8 mouse cellular contexts compared by ENCODE assay signal in the genomic region with DNA sequence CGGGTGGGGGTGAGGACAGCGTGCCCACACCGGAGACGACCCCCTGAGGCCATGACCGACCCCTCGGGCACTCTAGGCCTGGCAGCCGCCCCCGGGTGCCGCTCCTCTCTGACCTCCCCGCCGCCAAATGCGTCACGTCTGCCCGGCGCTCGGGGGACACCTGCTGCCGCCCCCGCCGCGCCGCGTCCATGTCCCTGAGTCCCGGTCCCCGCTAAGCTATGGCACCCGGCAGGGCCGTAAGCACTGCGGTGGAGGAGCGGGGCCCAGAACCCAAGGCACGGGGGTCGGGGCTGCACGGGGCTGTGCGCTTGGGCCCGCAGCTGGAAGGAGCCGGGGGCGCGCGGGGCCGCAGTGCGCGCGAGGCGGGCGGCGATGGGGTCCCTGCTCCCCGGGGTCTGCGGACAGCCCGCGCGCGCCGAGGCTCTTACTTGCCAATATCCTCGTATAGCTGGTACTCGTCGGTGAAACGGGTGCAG. TPM values are rescaled to one million over a fixed set of nuclear protein-coding genes. Genes with fewer than 3 reads are reported as not detected.
DNase-seq lines count a peak whose midpoint lies in the region; ATAC-seq and TF ChIP-seq lines count a peak whose summit lies in the region.

No protein-coding gene starts in this region.

- peak overlapping the region; percentile 56 for H3K9ac ChIP-seq in heart, embryonic 12.5 days
- peak overlapping the region; percentile 80 for H3K9ac ChIP-seq in ES-E14 (ENCODE audit: insufficient read depth, low read depth, low read length, poor library complexity, severe bottlenecking)
- peak overlapping the region; percentile 37 for H3K9ac ChIP-seq in intestine, embryonic 15.5 days
- peak overlapping the region; percentile 87 for H3K9ac ChIP-seq in neural tube, embryonic 15.5 days (replicated peaks)

- H3K27me3 ChIP-seq in heart, embryonic 12.5 days (replicated peaks): peaks cover 96% of the 10 kb centered on the region
- peaks cover 92% of the 10 kb centered on the region for H3K27me3 ChIP-seq in embryonic facial prominence, embryonic 10.5 days (replicated peaks; ENCODE audit: low read depth, poor library complexity, severe bottlenecking)
- peaks cover 72% of the 10 kb centered on the region for H3K27me3 ChIP-seq in intestine, embryonic 15.5 days (replicated peaks)
- peaks cover 47% of the 10 kb centered on the region for H3K27me3 ChIP-seq in neural tube, embryonic 15.5 days (replicated peaks)

- in situ Hi-C loops in ES-E14 (cut with MboI; ENCODE audit: low sequenced_read_pairs in 2 of 2, unreplicated experiment in 2 of 2): no loop called here

- peak overlapping the region; percentile 97 for H3K4me2 ChIP-seq in heart, embryonic 12.5 days
- H3K4me2 ChIP-seq in intestine, embryonic 15.5 days (replicated peaks): peak overlapping the region; percentile 93
- H3K4me2 ChIP-seq in neural tube, embryonic 15.5 days: peak overlapping the region; percentile 81

- no peaks in the 10 kb centered on the region for H3K36me3 ChIP-seq in heart, embryonic 12.5 days
- H3K36me3 ChIP-seq in ES-E14 (ENCODE audit: control insufficient read depth, insufficient read depth, low read length, poor library complexity, severe bottlenecking): no peaks in the 10 kb centered on the region
- no peaks in the 10 kb centered on the region for H3K36me3 ChIP-seq in embryonic facial prominence, embryonic 10.5 days (replicated peaks)
- no peaks in the 10 kb centered on the region for H3K36me3 ChIP-seq in intestine, embryonic 15.5 days
- no peaks in the 10 kb centered on the region for H3K36me3 ChIP-seq in neural tube, embryonic 15.5 days

- H3K4me3 ChIP-seq in heart, embryonic 12.5 days: peak overlapping the region; percentile 61
- peak overlapping the region; percentile 88 to 90 for H3K4me3 ChIP-seq in ES-E14 (ENCODE audit: insufficient read depth in 1 of 2, low read depth in 1 of 2, low read length in 2 of 2, poor library complexity in 1 of 2, severe bottlenecking in 1 of 2)
- H3K4me3 ChIP-seq in embryonic facial prominence, embryonic 10.5 days: peak overlapping the region; percentile 62
- H3K4me3 ChIP-seq in intestine, embryonic 15.5 days (replicated peaks): peak overlapping the region; percentile 52
- H3K4me3 ChIP-seq in neural tube, embryonic 15.5 days (replicated peaks): peak overlapping the region; percentile 85

- H3K27ac ChIP-seq in heart, embryonic 12.5 days (ENCODE audit: poor library complexity, severe bottlenecking): no peak overlapping the region
- no peak overlapping the region for H3K27ac ChIP-seq in ES-E14 (ENCODE audit: insufficient read depth, low read depth, low read length, poor library complexity, severe bottlenecking)
- H3K27ac ChIP-seq in embryonic facial prominence, embryonic 10.5 days (replicated peaks): no peak overlapping the region
- H3K27ac ChIP-seq in intestine, embryonic 15.5 days: no peak overlapping the region
- peak overlapping the region; percentile 95 for H3K27ac ChIP-seq in neural tube, embryonic 15.5 days (replicated peaks)

- no peak for ATAC-seq in heart, embryonic 12.5 days (ENCODE audit: insufficient number of reproducible peaks, low FRiP score)
- peak; percentile 18; the same call in 1 of the 2 replicates for ATAC-seq in intestine, embryonic 15.5 days
- peak; percentile 61 for ATAC-seq in neural tube, embryonic 15.5 days (ENCODE audit: low FRiP score)

- no peaks in the 10 kb centered on the region for H3K9me3 ChIP-seq in heart, embryonic 12.5 days (replicated peaks)
- H3K9me3 ChIP-seq in ES-E14 (ENCODE audit: control insufficient read depth, insufficient read depth, low read depth, low read length): no peaks in the 10 kb centered on the region
- H3K9me3 ChIP-seq in embryonic facial prominence, embryonic 10.5 days: no peaks in the 10 kb centered on the region
- H3K9me3 ChIP-seq in intestine, embryonic 15.5 days: no peaks in the 10 kb centered on the region
- H3K9me3 ChIP-seq in neural tube, embryonic 15.5 days (replicated peaks): no peaks in the 10 kb centered on the region

- peaks cover 24% of the 10 kb centered on the region for H3K4me1 ChIP-seq in heart, embryonic 12.5 days (replicated peaks)
- peaks cover 6 to 35% of the 10 kb centered on the region in 2 experiments; a peak in 2 of 4 replicates for H3K4me1 ChIP-seq in ES-E14 (ENCODE audit: control insufficient read depth in 2 of 2, insufficient read depth in 2 of 2, low read length in 2 of 2, poor library complexity in 1 of 2)
- H3K4me1 ChIP-seq in embryonic facial prominence, embryonic 10.5 days: peaks cover 37% of the 10 kb centered on the region
- peaks cover 10% of the 10 kb centered on the region; the same call in 1 of the 2 replicates for H3K4me1 ChIP-seq in intestine, embryonic 15.5 days (replicated peaks)
- peaks cover 45% of the 10 kb centered on the region for H3K4me1 ChIP-seq in neural tube, embryonic 15.5 days

- no peak for DNase-seq in heart, adult 9 months (ENCODE audit: low spot score in 2 of 2)
- no peak for DNase-seq in ES-E14 (ENCODE audit: low read depth, low spot score)
- no peak for DNase-seq in embryonic facial prominence, embryonic 10.5 days (ENCODE audit: low spot score)
- DNase-seq in T-cell, adult 2 months (ENCODE audit: low spot score): no peak
- no peak for DNase-seq in urinary bladder, adult 18-20 months (ENCODE audit: low spot score in 2 of 2)

- WGBS in heart, embryonic 12.5 days: under 1% methylated on average over 41 of the region's 55 CpGs
- 1% methylated on average over 55 of the region's 55 CpGs for WGBS in embryonic facial prominence, embryonic 10.5 days
- WGBS in intestine, embryonic 15.5 days: under 1% methylated on average over 55 of the region's 55 CpGs
- 1% methylated on average over 52 of the region's 55 CpGs for WGBS in neural tube, embryonic 15.5 days

TF ChIP-seq in ES-E14, 5 proteins besides CTCF, POLR2A, EP300 and RAD21:
- TF ChIP-seq HCFC1 (IDR thresholded peaks at IDR 0.05; ENCODE audit: borderline replicate concordance, insufficient read depth, low read length) (0 out of 2 replicates have a peak, but pooled peaks have one; percentile 19), ZC3H11A (IDR thresholded peaks at IDR 0.05; ENCODE audit: borderline replicate concordance, low read depth, low read length) (no peak)

RNA-seq across cellular contexts. Expression of a gene that starts 1.1 kb away (rescaled TPM):
- 2.2 and 2.5 TPM in 2 replicates for polyA plus RNA-seq in heart, embryonic 12.5 days (2016; fragmentation: Nextera tagmentation; extraction: Ambion mirVana)
- 6.4 and 14.1 TPM in 2 replicates for total RNA-seq in ES-E14 (2012; rRNA removed)
- polyA plus RNA-seq in embryonic facial prominence, embryonic 10.5 days (2016; fragmentation: Nextera tagmentation; extraction: Ambion mirVana): 0.75 and 1.6 TPM in 2 replicates
- 5.3 and 5.9 TPM in 2 replicates for polyA plus RNA-seq in intestine, embryonic 15.5 days (2015; fragmentation: Nextera tagmentation; extraction: Ambion mirVana)
- polyA plus RNA-seq in neural tube, embryonic 15.5 days (2015; fragmentation: Nextera tagmentation; extraction: Ambion mirVana): 113 and 140 TPM in 2 replicates

Comparison
In these comparisons a context has a peak if more than half of its experiments do, and no peak if none do; other contexts are left out.
1. H3K9ac ChIP-seq: peak in every context shown above with its lines; median percentile 87 in neural tube, embryonic 15.5 days; 80 in ES-E14; 56 in heart, embryonic 12.5 days; 37 in intestine, embryonic 15.5 days.
2. RNA of a gene that starts 1.1 kb away (polyA plus RNA-seq): 113 to 140 TPM in neural tube, embryonic 15.5 days; 5.3 to 5.9 TPM in intestine, embryonic 15.5 days, 2.2 to 2.5 TPM in heart, embryonic 12.5 days and 0.75 to 1.6 TPM in embryonic facial prominence, embryonic 10.5 days; every median in the first group is over 10 times any median in the second.
3. Peak in every context shown above with its lines, with median percentiles within 50 percentile points of each other: H3K4me2 ChIP-seq and H3K4me3 ChIP-seq.